Mouse (Mus musculus): Measurements from ENCODE around the gene Spp2. TPM values are rescaled to one million over a fixed set of nuclear protein-coding genes. Genes with fewer than 3 reads are reported as not detected.
A peak's percentile ranks its signal among the peaks of the same experiment; 100 is the strongest.

The Spp2 gene
- total and polyA plus RNA-seq, 2 experiments from 2014 or later, result 1.2 to 1.3 TPM

GRCm38 (mm10) chr1:88393321-88393720, 13.4 kb upstream of the Spp2 start:
- WGBS, result 92% methylated on average over 5 of the region's 5 CpGs
- ATAC-seq, result no peak
- Histone ChIP-seq H3K4me2 (ENCODE audit: low read depth) (no peak overlapping the region), H3K9me3 (ENCODE audit: low read length) (no peaks in the 10 kb centered on the region), H3K4me3 (ENCODE audit: low read depth, low read length) (no peak overlapping the region), H3K36me3 (ENCODE audit: insufficient read depth) (no peaks in the 10 kb centered on the region), H3K4me1 (ENCODE audit: insufficient read depth) (no peaks in the 10 kb centered on the region), H3K27ac (ENCODE audit: low read depth, low read length) (no peak overlapping the region), H3K27me3 (ENCODE audit: insufficient read depth, low read length) (no peaks in the 10 kb centered on the region), H3K9ac (no peak overlapping the region)
- DNase-seq, result no peak
- no peak for TF ChIP-seq CTCF (IDR thresholded peaks at IDR 0.05; ENCODE audit: low read depth)

- 71% methylated on average over 3 of the region's 3 CpGs for WGBS
- H3K9ac ChIP-seq, result no peak overlapping the region
- H3K9me3 ChIP-seq (ENCODE audit: low read length), result no peaks in the 10 kb centered on the region
- no peak for ATAC-seq
- H3K27me3 ChIP-seq (ENCODE audit: insufficient read depth, low read length), result no peaks in the 10 kb centered on the region
- no peak overlapping the region for H3K4me2 ChIP-seq (ENCODE audit: low read depth)
- H3K36me3 ChIP-seq (ENCODE audit: insufficient read depth), result no peaks in the 10 kb centered on the region
- no peak for DNase-seq
- no peak overlapping the region for H3K27ac ChIP-seq (ENCODE audit: low read depth, low read length)
- H3K4me3 ChIP-seq (ENCODE audit: low read depth, low read length), result no peak overlapping the region
- TF ChIP-seq CTCF (IDR thresholded peaks at IDR 0.05; ENCODE audit: low read depth), result no peak
- H3K4me1 ChIP-seq (ENCODE audit: insufficient read depth), result no peaks in the 10 kb centered on the region
Measured at GRCm38 (mm10) chr1:88403378-88403777, 3.4 kb upstream of the Spp2 start.

- 41% methylated on average over 12 of the region's 12 CpGs for WGBS
- DNase-seq (no peak), ATAC-seq (peak; percentile 45; the same call in 1 of the 2 replicates)
- no peak for TF ChIP-seq CTCF (IDR thresholded peaks at IDR 0.05; ENCODE audit: low read depth)
- H3K27me3 ChIP-seq (ENCODE audit: insufficient read depth, low read length), result no peaks in the 10 kb centered on the region
- H3K4me2 ChIP-seq (ENCODE audit: low read depth), result no peak overlapping the region
- no peaks in the 10 kb centered on the region for H3K36me3 ChIP-seq (ENCODE audit: insufficient read depth)
- no peaks in the 10 kb centered on the region for H3K9me3 ChIP-seq (ENCODE audit: low read length)
- H3K4me1 ChIP-seq (ENCODE audit: insufficient read depth), result no peaks in the 10 kb centered on the region
- no peak overlapping the region for H3K27ac ChIP-seq (ENCODE audit: low read depth, low read length)
- no peak overlapping the region for H3K9ac ChIP-seq
- H3K4me3 ChIP-seq (ENCODE audit: low read depth, low read length), result no peak overlapping the region
Measured at GRCm38 (mm10) chr1:88406078-88406806, 519 bp upstream of the Spp2 start.

GRCm38 (mm10) chr1:88408340-88408739, 1.6 kb downstream of the Spp2 start:
- Histone ChIP-seq H3K36me3 (ENCODE audit: insufficient read depth) (no peaks in the 10 kb centered on the region), H3K9ac (no peak overlapping the region), H3K4me2 (ENCODE audit: low read depth) (no peak overlapping the region), H3K27me3 (ENCODE audit: insufficient read depth, low read length) (no peaks in the 10 kb centered on the region), H3K27ac (ENCODE audit: low read depth, low read length) (no peak overlapping the region), H3K4me3 (ENCODE audit: low read depth, low read length) (no peak overlapping the region), H3K9me3 (ENCODE audit: low read length) (no peaks in the 10 kb centered on the region), H3K4me1 (ENCODE audit: insufficient read depth) (peaks cover 8% of the 10 kb centered on the region)
- no peak for DNase-seq
- TF ChIP-seq CTCF (IDR thresholded peaks at IDR 0.05; ENCODE audit: low read depth), result no peak
- no peak for ATAC-seq
- WGBS, result 90% methylated on average over 4 of the region's 4 CpGs

- Histone ChIP-seq H3K4me3 (ENCODE audit: low read depth, low read length) (no peak overlapping the region), H3K9me3 (ENCODE audit: low read length) (no peaks in the 10 kb centered on the region), H3K4me2 (ENCODE audit: low read depth) (no peak overlapping the region), H3K9ac (no peak overlapping the region), H3K4me1 (ENCODE audit: insufficient read depth) (peaks cover 8% of the 10 kb centered on the region), H3K36me3 (ENCODE audit: insufficient read depth) (no peaks in the 10 kb centered on the region), H3K27ac (ENCODE audit: low read depth, low read length) (peak overlapping the region; percentile 54), H3K27me3 (ENCODE audit: insufficient read depth, low read length) (no peaks in the 10 kb centered on the region)
- WGBS, result 25% methylated on average over 5 of the region's 5 CpGs
- DNase-seq (peak; percentile 58), ATAC-seq (peak; percentile 65; the same call in 1 of the 2 replicates)
- no peak for TF ChIP-seq CTCF (IDR thresholded peaks at IDR 0.05; ENCODE audit: low read depth)
Measured at GRCm38 (mm10) chr1:88412013-88412412, 5.3 kb downstream of the Spp2 start.

GRCm38 (mm10) chr1:88418943-88419342, 12.2 kb downstream of the Spp2 start:
- H3K36me3 ChIP-seq (ENCODE audit: insufficient read depth), result no peaks in the 10 kb centered on the region
- 75% methylated on average over 2 of the region's 2 CpGs for WGBS
- H3K27ac ChIP-seq (ENCODE audit: low read depth, low read length), result no peak overlapping the region
- H3K9ac ChIP-seq, result no peak overlapping the region
- DNase-seq (no peak), ATAC-seq (no peak)
- no peaks in the 10 kb centered on the region for H3K27me3 ChIP-seq (ENCODE audit: insufficient read depth, low read length)
- no peaks in the 10 kb centered on the region for H3K4me1 ChIP-seq (ENCODE audit: insufficient read depth)
- H3K4me3 ChIP-seq (ENCODE audit: low read depth, low read length), result no peak overlapping the region
- no peak for TF ChIP-seq CTCF (IDR thresholded peaks at IDR 0.05; ENCODE audit: low read depth)
- no peaks in the 10 kb centered on the region for H3K9me3 ChIP-seq (ENCODE audit: low read length)
- no peak overlapping the region for H3K4me2 ChIP-seq (ENCODE audit: low read depth)

GRCm38 (mm10) chr1:88422045-88422444, 15.3 kb downstream of the Spp2 start:
- Histone ChIP-seq H3K27ac (ENCODE audit: low read depth, low read length) (peak overlapping the region; percentile 37), H3K27me3 (ENCODE audit: insufficient read depth, low read length) (no peaks in the 10 kb centered on the region)
- no peak for ATAC-seq

More at GRCm38 (mm10) chr1:88422045-88422444, 15.3 kb downstream of the Spp2 start:
- Histone ChIP-seq H3K4me2 (ENCODE audit: low read depth) (no peak overlapping the region), H3K36me3 (ENCODE audit: insufficient read depth) (no peaks in the 10 kb centered on the region), H3K4me1 (ENCODE audit: insufficient read depth) (no peaks in the 10 kb centered on the region), H3K4me3 (ENCODE audit: low read depth, low read length) (no peak overlapping the region), H3K9ac (no peak overlapping the region), H3K9me3 (ENCODE audit: low read length) (no peaks in the 10 kb centered on the region)
- DNase-seq, result no peak
- WGBS, result 77% methylated on average over 10 of the region's 10 CpGs
- TF ChIP-seq CTCF (IDR thresholded peaks at IDR 0.05; ENCODE audit: low read depth), result no peak

Measured in forebrain, postnatal 0 days (tissue).